ENCODE assay signal across 29 mouse cellular contexts in the genomic region with DNA sequence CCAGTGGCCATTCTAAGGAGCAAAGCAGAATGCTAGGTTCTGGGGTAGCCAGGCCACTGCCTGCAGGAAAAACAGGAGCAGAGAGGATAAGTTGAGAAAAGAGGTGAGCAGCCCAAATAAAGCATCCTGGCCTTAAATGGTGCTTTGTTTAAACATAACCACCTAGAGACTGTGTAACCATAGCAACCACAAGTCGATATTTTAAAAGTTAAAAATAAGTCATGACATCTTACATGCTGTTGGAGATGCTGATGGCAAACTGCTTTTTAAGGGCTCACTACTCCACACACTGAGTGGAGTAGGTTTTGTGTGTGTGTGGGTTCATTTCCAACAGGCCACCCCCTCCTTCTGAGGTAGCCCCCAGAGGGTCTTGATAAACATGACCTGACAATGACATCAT. TPM values are rescaled to one million over a fixed set of nuclear protein-coding genes. Genes with fewer than 3 reads are reported as not detected.
"Had no signal": no experiment of that assay in that cellular context is flagged by ENCODE, and none has a peak within 500 bp of the region (broad histone marks: within the 10 kb centered on the region; RNA-seq: fewer than 3 reads in every experiment).

No protein-coding gene starts in this region.

- H3K27me3 ChIP-seq: hindbrain, embryonic 12.5 days; intestine, embryonic 15.5 days; limb, embryonic 12.5 days; liver, embryonic 13.5 days; liver, embryonic 15.5 days had no signal

- H3K4me1 ChIP-seq: heart, embryonic 10.5 days; hindbrain, embryonic 10.5 days; limb, embryonic 12.5 days; liver, embryonic 13.5 days; liver, embryonic 15.5 days had no signal

- H3K9ac ChIP-seq: heart, embryonic 12.5 days; hindbrain, embryonic 12.5 days; hindbrain, embryonic 14.5 days; intestine, embryonic 15.5 days; limb, embryonic 12.5 days; liver, embryonic 13.5 days; liver, embryonic 15.5 days had no signal

- H3K36me3 ChIP-seq: heart, embryonic 10.5 days; heart, embryonic 12.5 days; intestine, embryonic 15.5 days; limb, embryonic 10.5 days; limb, embryonic 12.5 days; liver, embryonic 13.5 days; liver, embryonic 15.5 days had no signal

- H3K4me3 ChIP-seq: heart, adult 2 months; heart, embryonic 10.5 days; heart, embryonic 12.5 days; hindbrain, embryonic 10.5 days; hindbrain, embryonic 12.5 days; intestine, embryonic 15.5 days; layer of hippocampus, adult 2 months; left cerebral cortex, adult 2 months; limb, embryonic 10.5 days; limb, embryonic 12.5 days; liver, embryonic 13.5 days; liver, embryonic 15.5 days had no signal

- H3K9me3 ChIP-seq: heart, embryonic 10.5 days; heart, embryonic 12.5 days; hindbrain, embryonic 10.5 days; hindbrain, embryonic 12.5 days; intestine, embryonic 15.5 days; limb, embryonic 10.5 days; limb, embryonic 12.5 days; liver, embryonic 13.5 days; liver, embryonic 15.5 days had no signal

- H3K4me2 ChIP-seq: heart, embryonic 12.5 days; hindbrain, embryonic 12.5 days; hindbrain, embryonic 14.5 days; intestine, embryonic 15.5 days; limb, embryonic 12.5 days; liver, embryonic 11.5 days; liver, embryonic 13.5 days; liver, embryonic 15.5 days had no signal

- DNase-seq: gastrocnemius, postnatal 14 days; gastrocnemius, postnatal 36 days; heart, adult 2 months; heart, postnatal 10 days; heart, postnatal 4 days; kidney, adult 18-20 months; kidney, adult 8-10 months; kidney, postnatal 10 days; kidney, postnatal 25 days; kidney, postnatal 4 days; liver; liver, embryonic 13.5 days had no signal

- H3K27ac ChIP-seq: heart, adult 2 months; heart, embryonic 10.5 days; hindbrain, embryonic 10.5 days; hindbrain, embryonic 12.5 days; hindbrain, embryonic 14.5 days; intestine, embryonic 15.5 days; layer of hippocampus, adult 2 months; left cerebral cortex, adult 2 months; limb, embryonic 10.5 days; limb, embryonic 12.5 days; liver, embryonic 13.5 days; liver, embryonic 15.5 days had no signal

- ATAC-seq: hindbrain, embryonic 16.5 days; inflammation-experienced regulatory T-cells, adult 6 months; intestine, embryonic 15.5 days; intestine, postnatal 0 days had no signal

RNA-seq across cellular contexts. Expression of a gene that starts 48.4 kb away (rescaled TPM):
- total RNA-seq: gastrocnemius, adult 8-10 months; gastrocnemius, postnatal 14 days; gastrocnemius, postnatal 36 days; heart, adult 2 months; heart, postnatal 10 days; heart, postnatal 25 days; heart, postnatal 4 days had no signal
- polyA plus RNA-seq: heart, adult 2 months; liver, embryonic 15.5 days had no signal
